Mouse (Mus musculus): ENCODE measurements at regions not wholly inside any gene's neighbourhood (a gene's known extent, or its start where the extent isn't known, plus 50 kb on each side); places are given as distances from the start of the nearest gene placed in this dataset.

GRCm38 (mm10) chr3:111281584-111281983 lies 1030.8 kb upstream of the Prmt6 start:
- H3K9me3 ChIP-seq (replicated peaks; ENCODE audit: control insufficient read depth, low read length), result no peaks in the 10 kb centered on the region

More at GRCm38 (mm10) chr3:111281584-111281983, 1030.8 kb upstream of the Prmt6 start:
- Histone ChIP-seq H3K36me3 (ENCODE audit: control insufficient read depth, insufficient read depth, low read length) (no peaks in the 10 kb centered on the region), H3K9ac (ENCODE audit: low read length) (no peak overlapping the region), H3K4me2 (ENCODE audit: low read length) (no peak overlapping the region), H3K27me3 (replicated peaks; ENCODE audit: control insufficient read depth, insufficient read depth, low read length) (no peaks in the 10 kb centered on the region), H3K4me1 (ENCODE audit: control insufficient read depth, insufficient read depth, low read length) (no peaks in the 10 kb centered on the region), H3K4me3 (ENCODE audit: low read depth, low read length) (no peak overlapping the region), H3K27ac (ENCODE audit: low read depth, low read length) (no peak overlapping the region)
- no peak for DNase-seq (ENCODE audit: low spot score)
- ATAC-seq, result no peak

Data from forebrain, embryonic 14.5 days (tissue).